Mouse (Mus musculus) CD4-positive, CD25-positive, alpha-beta regulatory T cell, adult 9 weeks (primary cell): Measurements from ENCODE around the gene Ccna1. TPM values are rescaled to one million over a fixed set of nuclear protein-coding genes. Genes with fewer than 3 reads are reported as not detected.

Experiments
- polyA plus RNA-seq: library from polyadenylated mRNA; unstranded; fragments of 100-300 nt; shearing (Covaris generic); gene quantifications from one replicate; pipeline ENCODE4 v1.2.1, GENCODE M21; 2017

Ccna1 gene
- not detected for polyA plus RNA-seq

DNA sequence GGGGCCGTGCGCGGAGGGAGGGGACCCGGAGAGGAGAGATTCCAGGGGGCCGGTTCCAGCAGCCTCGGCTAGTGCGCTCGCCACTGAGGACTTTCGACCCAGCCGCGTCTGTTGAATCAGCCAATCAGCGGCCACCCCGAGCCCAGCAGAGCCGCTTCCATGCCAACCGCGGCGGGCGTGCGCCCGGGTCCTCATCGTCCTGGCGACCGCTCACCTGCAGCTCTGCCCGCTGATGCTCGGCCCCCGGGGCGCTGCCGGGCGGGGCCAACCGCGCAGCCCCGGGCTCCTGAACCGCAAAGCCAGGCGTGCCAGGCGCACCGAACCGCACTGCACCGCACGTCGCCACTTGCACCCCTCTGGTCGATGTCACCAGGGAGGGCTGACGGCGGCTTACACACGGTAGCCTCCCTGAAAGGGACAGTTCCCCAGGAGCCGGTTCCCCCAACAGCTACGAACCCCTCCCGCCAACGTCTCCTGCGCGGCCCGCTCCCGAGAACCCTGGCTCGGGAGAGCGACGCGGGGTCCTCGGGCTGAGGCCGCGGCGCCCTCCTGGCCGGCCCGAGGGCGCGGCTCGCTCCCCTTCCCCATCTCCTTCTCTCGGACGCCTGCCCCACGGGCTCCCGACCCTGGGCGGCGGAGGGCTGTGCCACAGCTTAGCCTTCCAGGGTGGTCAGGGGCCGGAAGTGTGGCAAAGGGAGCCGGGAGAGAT is at the start of gene Ccna1:
TSS of gene Ccna1 (minus strand) at position 464 of the 709 bp plus-strand sequence.

Other genes starting within 250 kb of the Ccna1 start
- gene Rfxap, start 247.7 kb downstream of the Ccna1 start, polyA plus RNA-seq: 5.9 TPM
- not detected for gene Sertm1, start 139.6 kb downstream of the Ccna1 start, polyA plus RNA-seq
- gene Spg20, start 56.6 kb upstream of the Ccna1 start, polyA plus RNA-seq: 27.7 TPM
- gene Ccdc169, start 81.8 kb upstream of the Ccna1 start, polyA plus RNA-seq: not detected
- not detected for gene Sohlh2, start 126.5 kb upstream of the Ccna1 start, polyA plus RNA-seq
- gene Dclk1, start 186.9 kb upstream of the Ccna1 start, polyA plus RNA-seq: 0.41 TPM